Mouse (Mus musculus) adrenal gland, postnatal 14 days (tissue): Measurements from ENCODE around the gene Prss57. TPM values are rescaled to one million over a fixed set of nuclear protein-coding genes. Genes with fewer than 3 reads are reported as not detected.

ENCODE experiments used
- DNase-seq: peaks from one replicate; pipeline ENCODE4 v3.0.0; 2021; ENCODE audit warnings: mixed read lengths
- total RNA-seq: library from RNA; stranded (reverse); gene quantifications from 2 replicates; pipeline ENCODE4 v1.2.3, GENCODE M21; 2021

Gene Prss57
- total RNA-seq, 1 experiment from 2014 or later, result not detected

DNA sequence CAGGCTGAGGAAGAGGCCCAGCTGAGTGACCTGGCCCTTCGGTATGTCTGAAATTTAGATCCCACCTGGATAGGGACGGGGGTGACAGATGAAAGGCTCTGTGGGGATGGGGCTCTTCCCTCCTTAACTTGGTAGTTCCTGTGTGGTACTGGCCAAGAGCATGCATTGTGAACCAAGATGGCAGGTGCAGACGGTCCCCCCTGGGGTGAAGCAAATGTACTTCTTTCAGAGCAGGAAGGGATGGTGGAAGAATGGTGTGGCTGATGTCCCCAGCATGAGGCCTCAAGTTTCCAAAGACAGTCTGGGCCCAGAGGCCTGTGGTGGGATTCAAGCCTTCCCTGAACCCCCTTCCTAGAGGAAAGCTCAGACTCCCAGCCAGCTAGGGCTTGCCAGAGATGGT is 34.9 kb downstream of the Prss57 start:
- DNase-seq, result no peak

DNA sequence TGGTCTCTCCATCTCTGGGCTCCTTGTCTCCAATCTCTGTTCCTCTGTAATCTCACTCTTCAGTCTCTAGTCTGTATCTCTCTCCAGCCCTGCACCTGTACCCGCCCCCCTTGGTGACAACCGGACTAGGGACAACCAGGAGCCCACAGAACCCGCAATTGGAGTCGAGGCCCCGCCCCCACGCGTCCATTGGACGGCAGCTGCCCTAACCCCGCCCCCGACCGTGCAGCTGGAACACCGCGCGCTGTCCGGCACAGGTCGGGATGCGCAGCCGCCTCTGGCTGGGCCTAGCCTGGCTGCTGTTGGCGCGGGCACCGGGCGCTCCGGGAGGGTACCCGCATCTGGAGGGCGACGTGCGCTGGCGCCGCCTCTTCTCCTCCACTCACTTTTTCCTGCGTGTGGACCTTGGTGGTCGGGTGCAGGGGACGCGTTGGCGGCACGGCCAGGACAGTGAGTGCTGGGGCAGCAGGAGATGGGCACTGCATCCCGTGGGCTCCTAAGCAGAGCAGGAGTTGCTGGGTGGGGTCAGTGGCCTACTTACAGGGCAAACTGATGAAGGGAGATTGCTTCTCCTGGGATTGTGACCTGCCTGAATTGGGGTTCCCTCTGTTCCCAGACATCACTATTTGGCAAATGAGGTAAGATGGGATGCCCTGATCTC is 35.8 kb downstream of the Prss57 start, which contains the start of gene Fgf22:
Gene Fgf22, plus strand, starts transcription at position 221 of the 661 bp plus-strand sequence.
- DNase-seq, result peak; percentile 90

DNA sequence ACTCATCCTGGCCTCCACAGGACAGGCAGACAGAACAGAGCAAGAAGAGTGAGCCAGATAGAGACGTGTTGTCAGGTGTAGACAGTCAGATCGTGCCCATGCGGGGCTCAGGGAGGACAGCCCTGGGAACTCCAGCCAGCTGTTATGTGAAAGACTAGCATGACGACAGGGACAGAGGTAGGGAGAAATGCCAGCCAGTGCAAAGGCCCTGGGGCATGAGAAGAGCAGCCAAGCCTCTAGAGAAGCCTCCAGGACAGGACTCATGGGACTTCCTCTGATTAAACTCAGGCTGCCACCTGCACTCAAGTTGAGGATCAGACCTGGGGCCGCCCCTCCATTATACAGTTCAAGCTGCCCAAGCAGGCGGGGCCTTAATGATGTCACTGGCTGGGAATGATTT is 42.3 kb downstream of the Prss57 start:
- DNase-seq, result no peak

DNA sequence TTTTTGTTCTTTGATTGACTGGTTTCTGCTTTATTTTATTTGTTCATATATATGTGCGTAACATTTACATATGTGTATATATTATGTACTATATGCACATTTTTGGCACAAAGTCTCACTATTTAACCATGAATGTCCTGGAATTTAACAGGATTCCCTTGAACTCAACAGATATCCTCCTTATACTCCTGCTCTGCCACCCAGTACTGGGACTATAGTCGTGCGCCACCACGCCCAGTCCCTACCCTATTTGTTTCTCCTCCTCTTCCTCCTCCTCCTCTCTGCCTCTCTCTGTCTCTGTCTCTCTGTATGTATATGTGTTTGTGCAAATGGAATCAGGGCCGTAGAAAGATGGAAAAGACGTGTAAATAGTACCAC is 44.0 kb downstream of the Prss57 start:
- DNase-seq, result no peak

DNA sequence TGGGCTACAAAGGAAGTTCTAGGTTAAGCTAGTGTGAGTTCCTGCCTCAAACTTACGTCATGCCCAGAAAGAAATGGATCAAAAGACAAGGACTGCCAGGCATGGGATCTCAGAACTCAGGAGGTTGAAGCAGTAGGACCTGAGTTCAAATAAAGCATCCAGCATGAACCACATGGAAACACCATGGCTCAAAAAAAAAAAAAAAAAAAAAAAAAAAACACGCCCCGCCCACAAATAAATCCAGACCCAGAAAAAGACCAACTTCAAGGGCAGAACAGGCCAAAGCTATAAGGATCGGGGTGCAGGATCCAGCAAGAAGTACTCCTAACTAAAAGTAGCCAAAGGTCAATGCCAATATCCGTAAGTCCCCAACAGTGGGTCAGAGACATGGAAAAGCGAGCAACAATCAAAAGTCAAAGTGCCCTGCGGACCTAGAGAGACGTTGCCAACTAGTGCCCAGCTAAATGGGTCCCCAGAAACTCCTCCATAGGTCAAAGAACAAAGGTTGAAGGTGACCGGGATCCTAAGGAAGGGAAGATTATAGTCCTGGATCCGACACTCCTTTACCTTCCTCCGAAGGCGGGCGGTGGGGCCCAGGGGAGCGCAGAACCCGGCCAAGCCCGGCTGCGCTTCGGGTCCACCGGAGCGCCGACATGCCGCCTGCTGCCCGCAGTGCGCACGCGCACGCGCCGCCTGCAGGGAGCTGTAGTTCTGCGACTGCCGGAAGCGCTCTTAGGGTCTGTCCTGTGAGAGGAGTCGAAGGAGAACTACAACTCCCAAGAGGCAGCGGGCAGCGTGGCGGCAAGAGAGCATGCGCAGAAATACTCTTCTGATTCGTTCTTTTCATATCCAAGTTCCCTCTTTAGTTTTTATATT is 44.6 kb downstream of the Prss57 start, which contains the start of gene Polrmt:
Gene Polrmt, minus strand, starts transcription at position 684 of the 876 bp plus-strand sequence.
- DNase-seq, result peak; percentile 96

DNA sequence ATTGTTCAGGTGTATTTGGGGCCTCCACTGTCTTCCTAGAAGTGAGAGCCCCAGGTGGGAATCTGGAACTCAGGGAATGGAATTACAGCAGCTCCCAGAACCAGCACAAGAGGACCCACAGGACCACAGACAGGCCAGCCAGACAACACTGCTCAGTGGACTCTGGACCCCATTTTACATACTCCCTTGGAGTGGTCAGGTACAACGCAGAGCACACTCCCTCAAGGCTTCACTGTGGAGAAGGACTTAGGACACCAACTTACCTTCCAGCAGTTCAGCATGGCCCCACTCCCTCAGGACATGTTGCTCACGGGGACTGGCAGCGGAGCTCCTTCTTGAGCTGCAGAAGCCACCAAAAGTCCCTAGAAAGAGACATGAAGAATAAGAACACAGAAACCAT is 45.4 kb downstream of the Prss57 start:
- no peak for DNase-seq

DNA sequence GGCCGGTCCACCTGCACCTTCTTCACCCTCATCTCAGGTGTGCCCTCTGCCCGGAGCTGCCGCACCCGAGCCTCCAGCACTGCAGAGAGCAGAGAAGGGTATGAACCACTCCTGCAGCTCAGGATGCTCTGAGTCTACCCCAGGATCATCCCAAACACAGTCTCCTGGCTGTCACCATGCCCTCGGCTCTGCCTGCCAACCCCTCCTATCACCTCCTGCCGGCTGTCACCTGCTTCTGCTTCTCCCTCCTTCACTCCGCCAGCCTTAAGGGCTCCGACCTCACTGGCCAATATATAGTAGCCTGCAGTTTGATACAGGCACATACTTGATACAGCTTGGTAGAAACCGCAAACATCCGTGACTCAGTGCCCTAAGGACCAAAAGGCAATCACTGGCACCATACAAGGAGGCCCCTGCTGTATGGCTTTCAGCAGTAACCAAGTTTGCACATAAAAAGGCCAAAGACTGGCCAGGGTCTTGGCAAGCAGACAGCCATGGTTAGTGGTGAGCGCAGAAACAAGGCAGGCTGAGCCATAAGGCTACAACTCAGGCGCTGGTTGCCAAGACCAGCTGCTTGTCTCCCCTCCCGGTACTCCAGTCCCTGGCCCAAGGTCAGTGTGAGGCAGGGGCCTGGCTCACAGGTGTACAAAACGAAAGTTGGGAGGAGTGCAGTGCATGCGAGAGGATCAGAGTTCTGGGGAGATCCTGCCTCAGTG is 47.0 kb downstream of the Prss57 start:
- no peak for DNase-seq

DNA sequence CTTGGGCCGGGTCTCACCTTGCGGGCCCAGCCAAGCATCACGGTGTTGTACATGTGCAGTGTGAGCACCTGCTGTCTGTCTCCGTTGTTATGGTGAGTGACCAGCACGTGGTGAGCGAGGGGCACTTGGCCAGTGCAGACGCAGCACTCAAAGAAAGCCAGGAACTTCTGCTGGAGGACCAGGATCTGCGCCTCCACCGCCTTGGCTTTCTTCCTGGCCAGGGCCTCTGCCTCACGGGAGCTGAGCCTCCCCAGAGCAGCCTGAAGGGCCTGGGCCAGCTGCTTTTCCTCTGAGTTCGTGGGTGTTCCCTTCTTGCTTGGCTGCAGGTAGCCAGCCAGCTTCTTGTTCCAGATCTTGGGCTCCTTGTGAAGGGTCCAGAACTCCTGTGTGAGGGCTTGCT is 47.6 kb downstream of the Prss57 start:
- DNase-seq, result no peak

DNA sequence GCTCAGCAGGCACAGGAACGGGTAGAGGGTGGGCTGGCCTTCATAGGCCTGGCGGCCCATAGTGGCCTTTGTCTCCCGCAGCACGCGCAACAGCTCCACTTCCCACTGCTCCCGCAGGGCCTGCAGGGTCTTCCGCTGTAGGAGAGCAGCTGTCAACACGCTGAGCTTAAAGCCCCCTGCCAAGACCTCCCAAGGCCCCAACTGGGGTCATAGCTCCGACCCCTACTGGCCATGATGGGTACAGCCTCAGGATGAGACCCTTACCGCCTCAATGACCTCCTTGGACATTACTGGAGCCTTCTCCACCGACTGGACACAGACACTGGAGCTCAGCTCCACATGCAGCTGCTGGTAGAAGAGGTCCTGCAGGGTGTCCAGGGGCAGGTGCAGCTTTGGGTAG is 49.9 kb downstream of the Prss57 start:
- DNase-seq, result no peak

DNA sequence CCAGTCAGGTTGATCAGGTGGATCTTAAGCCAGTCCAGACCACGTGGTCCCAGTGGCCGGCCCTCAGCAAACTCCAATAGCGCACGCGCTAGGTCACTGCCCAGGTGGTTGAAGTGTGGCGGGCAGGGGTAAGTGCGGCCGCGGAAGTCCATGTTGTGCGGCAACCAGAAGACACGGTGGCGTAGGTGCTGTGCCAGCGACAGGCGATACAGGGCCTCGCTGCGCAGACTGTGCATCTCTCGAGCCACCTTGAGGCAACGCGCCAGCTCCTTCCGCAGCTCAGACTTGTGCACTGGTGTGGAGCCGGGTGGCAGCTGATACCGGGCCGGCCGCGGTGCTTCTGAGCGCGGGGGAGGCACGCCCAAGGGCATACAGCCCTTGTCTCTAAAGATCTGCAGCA is 51.5 kb downstream of the Prss57 start:
- no peak for DNase-seq

DNA sequence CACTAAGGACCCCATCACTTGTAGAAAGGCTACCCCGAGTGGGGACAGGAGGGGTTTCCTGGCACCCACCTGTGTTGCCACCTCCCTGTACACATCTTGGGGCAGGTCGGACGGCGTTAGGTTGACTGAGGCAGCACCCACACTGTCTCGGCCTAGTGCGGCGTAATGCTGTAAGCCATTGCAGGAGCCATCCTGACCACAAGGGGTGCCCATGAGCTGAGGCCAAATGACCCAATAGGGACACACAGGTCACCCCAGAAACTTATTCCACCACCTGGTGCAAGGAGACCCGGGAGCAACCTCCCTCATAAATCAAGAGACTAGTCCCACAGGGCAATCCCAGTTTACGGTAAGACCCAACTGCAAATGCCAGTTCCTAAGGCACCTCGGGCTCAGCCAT is 52.5 kb downstream of the Prss57 start:
- no peak for DNase-seq

DNA sequence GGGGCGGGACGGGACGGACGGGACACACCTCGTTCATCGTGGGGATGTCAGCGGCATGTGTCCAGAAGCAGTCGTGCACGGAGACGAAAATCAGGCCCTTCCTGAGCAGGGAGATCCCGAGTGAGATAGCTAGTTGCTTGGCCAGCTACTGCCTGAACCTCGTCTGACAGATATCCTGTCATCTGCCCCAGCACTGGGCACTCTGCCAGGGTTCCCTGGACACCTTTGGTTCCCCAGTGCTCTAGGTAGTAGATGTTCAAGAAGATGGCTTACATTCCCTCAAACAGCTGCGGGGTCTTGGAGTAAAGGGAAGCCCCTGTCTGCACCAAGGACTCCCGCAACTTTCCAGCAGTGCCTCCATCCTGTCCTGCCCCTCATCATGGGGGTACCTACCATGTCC is 54.1 kb downstream of the Prss57 start:
- peak; percentile 49 for DNase-seq

DNA sequence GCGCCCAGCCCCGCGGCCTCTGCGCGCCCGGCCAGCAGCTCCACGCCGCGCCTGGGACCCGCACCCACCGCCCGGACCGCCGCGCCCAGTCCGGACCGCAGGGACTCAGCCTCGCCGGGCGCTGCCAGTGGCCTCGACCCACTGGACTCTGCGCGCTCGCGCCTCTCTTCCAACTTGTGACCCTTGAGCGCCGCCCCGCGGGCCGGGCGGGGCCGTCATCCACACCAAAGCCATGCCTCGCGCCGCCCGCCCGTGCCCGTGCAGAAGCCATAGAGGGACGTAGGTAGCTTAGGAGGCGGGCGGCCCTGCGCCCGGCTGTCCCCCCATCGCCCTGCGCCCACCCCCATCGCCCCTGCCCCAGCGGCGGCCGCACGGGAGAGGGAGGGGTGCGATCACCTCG is 55.4 kb downstream of the Prss57 start:
- peak; percentile 58 for DNase-seq

DNA sequence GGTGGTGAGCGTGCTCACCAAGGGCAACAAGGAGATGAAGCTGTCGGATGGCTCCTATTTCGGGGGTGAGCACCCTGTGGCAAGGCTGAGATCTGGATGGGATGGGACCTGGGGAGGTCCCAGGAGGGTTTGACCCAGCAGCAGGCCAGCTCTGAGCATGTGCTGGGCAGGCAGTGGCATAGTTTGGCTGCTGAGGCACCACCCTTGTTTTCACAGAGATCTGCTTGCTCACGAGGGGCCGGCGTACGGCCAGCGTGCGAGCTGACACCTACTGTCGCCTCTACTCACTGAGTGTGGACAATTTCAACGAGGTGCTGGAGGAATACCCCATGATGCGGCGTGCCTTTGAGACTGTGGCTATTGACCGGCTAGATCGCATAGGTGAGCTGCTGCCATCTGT is 56.9 kb downstream of the Prss57 start:
- no peak for DNase-seq

DNA sequence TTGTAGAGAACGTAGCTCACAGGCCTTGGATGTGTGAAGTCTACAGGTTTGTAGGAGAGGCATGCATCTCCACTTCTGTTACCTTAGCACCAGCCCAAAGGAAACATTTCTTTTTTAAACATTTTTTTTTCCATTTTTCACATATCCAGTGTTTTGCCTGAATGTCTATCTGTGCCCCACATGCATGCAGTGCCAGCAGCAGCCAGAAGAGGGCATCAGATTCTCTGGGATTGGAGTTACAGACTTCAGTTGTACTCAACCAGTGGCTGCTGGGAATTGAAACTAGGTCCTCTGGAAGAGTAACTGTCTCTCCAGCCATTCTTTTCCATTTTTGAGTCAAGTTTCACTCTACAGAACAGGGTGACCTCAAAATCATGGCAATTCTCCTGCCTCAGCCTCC is 58.3 kb downstream of the Prss57 start:
- peak; percentile 54 for DNase-seq

Other genes with a start within 250 kb of the Prss57 start
- gene Mier2, start 235.8 kb downstream of the Prss57 start, total RNA-seq, result 29.1 and 40.7 TPM in 2 replicates
- gene Theg, start 203.6 kb downstream of the Prss57 start, total RNA-seq, result not detected in 2 replicates
- gene C2cd4c, start 176.9 kb downstream of the Prss57 start, total RNA-seq, result 0.08 and 0.11 TPM in 2 replicates
- gene Shc2, start 153.0 kb downstream of the Prss57 start, total RNA-seq, result 4.0 and 4.8 TPM in 2 replicates
- gene Odf3l2, start 145.2 kb downstream of the Prss57 start, total RNA-seq, result not detected in 2 replicates
- 6.8 TPM in 1 of 2 replicates, not detected in the other for gene Madcam1, start 126.4 kb downstream of the Prss57 start, total RNA-seq
- gene Tpgs1, start 121.6 kb downstream of the Prss57 start, total RNA-seq, result 27.8 and 34.1 TPM in 2 replicates
- gene Cdc34, start 108.8 kb downstream of the Prss57 start, total RNA-seq, result 79.1 and 82.4 TPM in 2 replicates
- 0.89 and 1.1 TPM in 2 replicates for gene Gzmm, start 101.9 kb downstream of the Prss57 start, total RNA-seq
- gene Bsg, start 86.5 kb downstream of the Prss57 start, total RNA-seq, result 598 and 707 TPM in 2 replicates
- 7.1 and 10.6 TPM in 2 replicates for gene Hcn2, start 74.3 kb downstream of the Prss57 start, total RNA-seq
- 59.2 and 65.4 TPM in 2 replicates for gene Polrmt, start 44.4 kb downstream of the Prss57 start, total RNA-seq
- gene Fgf22, start 35.9 kb downstream of the Prss57 start, total RNA-seq, result not detected in 2 replicates
- gene Rnf126, start 24.0 kb downstream of the Prss57 start, total RNA-seq, result 54.7 and 56.5 TPM in 2 replicates
- gene Fstl3, start 13.7 kb downstream of the Prss57 start, total RNA-seq, result 5.5 and 6.4 TPM in 2 replicates
- gene Palm, start 2.6 kb upstream of the Prss57 start, total RNA-seq, result 77.9 and 78.3 TPM in 2 replicates
- 0.26 TPM in 2 replicates for gene Misp, start 30.0 kb upstream of the Prss57 start, total RNA-seq
- 291 and 302 TPM in 2 replicates for gene Ptbp1, start 63.5 kb upstream of the Prss57 start, total RNA-seq
- 1.0 TPM in 1 of 2 replicates, not detected in the other for gene Prtn3, start 83.5 kb upstream of the Prss57 start, total RNA-seq
- gene Plppr3, start 83.7 kb upstream of the Prss57 start, total RNA-seq, result 0.93 and 2.2 TPM in 2 replicates
- gene Elane, start 95.3 kb upstream of the Prss57 start, total RNA-seq, result 0.70 TPM in 1 of 2 replicates, not detected in the other
- gene Cfd, start 99.9 kb upstream of the Prss57 start, total RNA-seq, result 561 and 750 TPM in 2 replicates
- 32.0 and 38.4 TPM in 2 replicates for gene Med16, start 118.0 kb upstream of the Prss57 start, total RNA-seq
- not detected in 2 replicates for gene Gm26602, start 119.9 kb upstream of the Prss57 start, total RNA-seq
- 0.98 and 1.5 TPM in 2 replicates for gene Kiss1r, start 126.0 kb upstream of the Prss57 start, total RNA-seq
- 75.8 and 82.8 TPM in 2 replicates for gene R3hdm4, start 130.2 kb upstream of the Prss57 start, total RNA-seq
- 5.9 and 6.9 TPM in 2 replicates for gene Arid3a, start 136.1 kb upstream of the Prss57 start, total RNA-seq
- 30.3 and 36.6 TPM in 2 replicates for gene Wdr18, start 169.2 kb upstream of the Prss57 start, total RNA-seq
- not detected in 2 replicates for gene Grin3b, start 179.8 kb upstream of the Prss57 start, total RNA-seq
- 141 and 157 TPM in 2 replicates for gene Tmem259, start 193.4 kb upstream of the Prss57 start, total RNA-seq
- gene Cnn2, start 197.6 kb upstream of the Prss57 start, total RNA-seq, result 40.2 and 55.9 TPM in 2 replicates
- gene Abca7, start 205.5 kb upstream of the Prss57 start, total RNA-seq, result 18.7 and 20.7 TPM in 2 replicates
- gene Arhgap45, start 225.7 kb upstream of the Prss57 start, total RNA-seq, result 6.3 and 27.9 TPM in 2 replicates
- gene Polr2e, start 248.8 kb upstream of the Prss57 start, total RNA-seq, result 98.8 and 108 TPM in 2 replicates